Mouse (Mus musculus) forebrain, embryonic 15.5 days (tissue): ENCODE results near the gene Shld1. TPM values are rescaled to one million over a fixed set of nuclear protein-coding genes. Genes with fewer than 3 reads are reported as not detected.
A peak's percentile ranks its signal among the peaks of the same experiment; 100 is the strongest.

ENCODE experiments used
- ATAC-seq: fragments of 200-750 bp; cut with Nextera tagmentation; replicated peaks from 2 replicates; pipeline ENCODE4 v1.8.0; 2017; ENCODE audit warnings: mild to moderate bottlenecking, moderate TSS enrichment, moderate library complexity
- H3K27ac ChIP-seq: fragments of 300-500 bp; sonication (generic); replicated peaks from 2 replicates; pipeline ENCODE4 v1.5.1; 2015; ENCODE audit warnings: mild to moderate bottlenecking, inconsistent platforms
- H3K27me3 ChIP-seq: fragments of 300-500 bp; sonication (generic); 2 replicates; pipeline ENCODE4 v1.6.1; 2015; ENCODE audit warnings: inconsistent platforms
- H3K36me3 ChIP-seq: fragments of 300-500 bp; sonication (generic); 2 replicates; pipeline ENCODE4 v1.6.1; 2015; ENCODE audit warnings: mild to moderate bottlenecking, inconsistent platforms
- H3K4me1 ChIP-seq: fragments of 300-500 bp; sonication (generic); 2 replicates; pipeline ENCODE4 v1.6.1; 2015; ENCODE audit warnings: inconsistent platforms
- H3K4me2 ChIP-seq: fragments of 300-500 bp; sonication (generic); replicated peaks from 2 replicates; pipeline ENCODE4 v1.6.1; 2015; ENCODE audit warnings: mild to moderate bottlenecking, inconsistent platforms
- H3K4me3 ChIP-seq: fragments of 300-500 bp; sonication (generic); 2 replicates; pipeline ENCODE4 v1.5.1; 2015; ENCODE audit warnings: mild to moderate bottlenecking, inconsistent platforms
- H3K9ac ChIP-seq: fragments of 300-500 bp; sonication (generic); replicated peaks from 2 replicates; pipeline ENCODE4 v1.6.1; 2015; ENCODE audit warnings: mild to moderate bottlenecking, inconsistent platforms
- H3K9me3 ChIP-seq: fragments of 300-500 bp; sonication (generic); 2 replicates; pipeline ENCODE4 v1.6.1; 2016; ENCODE audit warnings: inconsistent platforms
- WGBS: fragments of 180-500 bp; shearing (Covaris S2); methylation state at CpG from one replicate; pipeline ENCODE4 v1.1.7; 2015; ENCODE audit warnings: mixed read lengths; 5-methylcytosine and 5-hydroxymethylcytosine counted together
- polyA plus RNA-seq: library from polyadenylated mRNA; unstranded; fragments of >200 nt; fragmentation: Nextera tagmentation; extraction: Ambion mirVana; gene quantifications from 2 replicates; pipeline ENCODE4 v1.2.1, GENCODE M21; 2015

The Shld1 gene
- polyA plus RNA-seq, 1 experiment from 2014 or later = 24.6 TPM

DNA sequence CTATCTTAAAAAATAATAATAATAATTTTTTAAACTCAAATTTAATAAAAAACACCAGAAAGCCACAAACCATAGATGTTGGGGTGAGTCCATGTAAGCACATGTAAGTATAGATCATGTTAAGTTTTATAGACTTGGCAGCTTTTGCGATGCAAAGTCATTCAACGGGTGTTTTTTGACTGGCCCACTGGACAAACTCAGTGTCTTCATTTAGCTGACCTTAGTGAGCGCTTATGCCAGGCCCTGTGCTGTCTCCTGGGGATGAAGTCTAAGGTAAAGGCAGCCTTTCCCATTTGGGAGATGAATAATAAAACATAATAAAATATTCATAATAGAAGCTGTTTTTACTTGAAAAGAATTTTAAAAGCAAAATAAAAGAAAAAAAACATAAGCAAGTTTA lies 28.2 kb downstream of the Shld1 start:
- Histone ChIP-seq H3K4me2 (no peak overlapping the region), H3K9me3 (no peaks in the 10 kb centered on the region), H3K27ac (no peak overlapping the region), H3K27me3 (no peaks in the 10 kb centered on the region), H3K9ac (no peak overlapping the region), H3K36me3 (no peaks in the 10 kb centered on the region), H3K4me3 (no peak overlapping the region), H3K4me1 (peaks cover 9% of the 10 kb centered on the region)
- 93% methylated on average over 3 of the region's 3 CpGs for WGBS
- ATAC-seq = no peak

DNA sequence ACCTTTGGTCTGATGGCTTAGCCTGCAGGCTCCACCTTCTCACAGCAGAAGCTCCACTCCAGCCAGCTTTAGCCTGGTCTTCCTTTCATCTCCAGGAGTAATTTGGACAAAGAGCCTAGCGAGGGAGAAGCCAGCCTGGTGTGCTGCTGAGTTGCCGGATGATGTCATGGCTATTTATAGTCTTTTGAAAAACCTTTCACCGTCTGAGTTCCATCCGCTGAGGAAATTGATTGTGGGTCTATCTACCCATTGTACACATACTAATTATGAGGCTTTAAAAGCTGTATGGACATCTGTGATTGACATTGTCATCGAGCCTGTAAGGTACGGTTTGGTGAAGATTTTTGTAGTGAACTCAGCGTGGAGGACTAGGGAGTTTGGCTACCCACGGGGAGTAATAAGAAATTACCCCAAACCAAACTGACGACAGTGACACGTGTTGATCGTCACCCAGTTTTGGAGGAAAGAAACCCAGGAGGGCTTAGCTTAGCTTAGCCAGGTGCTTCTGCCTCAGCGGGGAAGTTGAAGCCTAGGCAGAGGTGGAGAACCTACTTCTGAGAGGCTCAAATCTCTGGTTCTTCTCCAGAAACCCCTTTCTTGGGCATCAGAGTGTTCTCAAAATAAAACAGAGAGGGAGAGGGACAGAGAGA lies 28.8 kb downstream of the Shld1 start:
- Histone ChIP-seq H3K4me3 (no peak overlapping the region), H3K4me2 (no peak overlapping the region), H3K4me1 (peaks cover 10% of the 10 kb centered on the region), H3K36me3 (no peaks in the 10 kb centered on the region), H3K9me3 (no peaks in the 10 kb centered on the region), H3K27ac (peak overlapping the region; percentile 50), H3K27me3 (no peaks in the 10 kb centered on the region), H3K9ac (no peak overlapping the region)
- WGBS = 21% methylated on average over 12 of the region's 12 CpGs
- ATAC-seq = peak; percentile 76

DNA sequence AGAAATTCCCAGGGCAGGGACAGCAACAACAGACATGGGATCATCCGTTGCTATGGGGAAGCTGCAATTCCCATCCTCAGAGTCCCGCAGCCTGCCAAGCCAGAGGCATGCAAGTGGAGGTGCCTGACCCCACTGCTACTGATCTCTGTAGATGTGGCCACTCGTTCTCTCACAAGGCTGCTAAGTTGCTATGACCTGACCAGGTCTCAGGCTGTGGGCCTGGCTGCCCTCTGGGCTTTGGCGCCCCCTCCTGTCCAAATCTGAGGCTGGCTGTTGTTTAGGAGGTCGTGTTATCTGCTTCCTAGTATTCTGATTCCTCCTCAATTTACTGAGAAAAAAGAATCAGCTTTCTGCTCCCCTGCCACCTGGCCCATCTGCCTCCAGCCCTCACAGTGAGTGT lies 29.4 kb downstream of the Shld1 start:
- H3K4me3 ChIP-seq = no peak overlapping the region
- 38% methylated on average over 5 of the region's 5 CpGs for WGBS
- H3K4me1 ChIP-seq = peaks cover 16% of the 10 kb centered on the region
- H3K36me3 ChIP-seq = no peaks in the 10 kb centered on the region
- peak; percentile 53; the same call in 1 of the 2 replicates for ATAC-seq
- H3K9me3 ChIP-seq = no peaks in the 10 kb centered on the region
- H3K4me2 ChIP-seq = no peak overlapping the region
- H3K9ac ChIP-seq = no peak overlapping the region
- peak overlapping the region; percentile 50; the same call in 1 of the 2 replicates for H3K27ac ChIP-seq
- H3K27me3 ChIP-seq = no peaks in the 10 kb centered on the region

DNA sequence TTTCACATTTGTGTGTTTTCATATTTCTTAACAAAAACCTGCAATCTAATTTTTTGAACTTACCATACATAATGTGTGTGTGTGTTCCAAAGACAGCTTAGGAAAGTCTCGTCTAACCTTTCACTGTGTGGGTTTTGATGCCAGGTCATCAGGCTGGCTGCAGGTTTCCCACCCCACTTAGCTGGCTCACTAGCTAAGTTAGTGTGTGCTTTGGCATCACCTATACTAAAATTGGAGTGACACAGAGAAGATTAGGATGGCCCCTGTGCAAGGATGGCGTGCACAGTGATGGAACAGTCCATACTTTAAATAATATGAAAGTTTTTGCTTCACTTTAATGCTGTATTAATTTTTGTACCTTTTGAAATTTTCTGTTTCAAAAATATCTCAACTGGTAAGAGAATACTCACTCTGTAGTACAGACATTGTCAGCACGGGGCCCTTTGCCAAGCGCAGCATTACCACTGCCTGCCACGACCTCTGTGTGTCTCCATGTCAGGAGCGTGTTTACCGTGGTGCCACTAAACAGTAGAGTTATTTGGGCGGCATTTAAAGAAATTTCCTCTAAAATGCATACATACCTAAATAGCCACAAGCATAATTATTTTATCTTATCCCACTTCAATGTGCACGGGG lies 30.3 kb downstream of the Shld1 start:
- H3K27ac ChIP-seq = no peak overlapping the region
- H3K4me2 ChIP-seq = no peak overlapping the region
- no peaks in the 10 kb centered on the region for H3K36me3 ChIP-seq
- H3K4me3 ChIP-seq = no peak overlapping the region
- H3K27me3 ChIP-seq = no peaks in the 10 kb centered on the region
- no peak for ATAC-seq
- H3K4me1 ChIP-seq = peaks cover 22% of the 10 kb centered on the region
- 90% methylated on average over 9 of the region's 9 CpGs for WGBS
- H3K9ac ChIP-seq = no peak overlapping the region
- H3K9me3 ChIP-seq = no peaks in the 10 kb centered on the region

DNA sequence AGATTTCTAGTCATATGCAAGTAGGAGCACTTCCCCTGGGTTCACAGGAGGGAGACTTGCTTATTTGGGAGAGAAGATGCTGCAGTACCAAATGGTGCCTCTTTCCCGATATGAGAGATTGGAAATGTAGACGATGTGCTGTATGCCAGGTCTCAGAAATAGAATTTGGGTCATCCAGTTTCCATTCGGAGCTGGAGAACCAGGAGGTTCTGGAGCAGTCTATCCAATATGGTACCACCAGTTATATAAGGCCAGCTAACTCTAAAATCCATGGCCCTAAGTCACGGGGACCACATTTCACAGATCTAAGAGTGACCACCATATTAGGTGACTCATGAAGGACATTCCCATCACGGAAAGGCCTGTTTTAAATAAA lies 30.8 kb downstream of the Shld1 start:
- H3K27me3 ChIP-seq = no peaks in the 10 kb centered on the region
- H3K36me3 ChIP-seq = no peaks in the 10 kb centered on the region
- no peak overlapping the region for H3K4me3 ChIP-seq
- ATAC-seq = no peak
- no peak overlapping the region for H3K27ac ChIP-seq
- no peak overlapping the region for H3K4me2 ChIP-seq
- 91% methylated on average over 5 of the region's 5 CpGs for WGBS
- H3K9ac ChIP-seq = no peak overlapping the region
- peaks cover 24% of the 10 kb centered on the region for H3K4me1 ChIP-seq
- H3K9me3 ChIP-seq = no peaks in the 10 kb centered on the region

DNA sequence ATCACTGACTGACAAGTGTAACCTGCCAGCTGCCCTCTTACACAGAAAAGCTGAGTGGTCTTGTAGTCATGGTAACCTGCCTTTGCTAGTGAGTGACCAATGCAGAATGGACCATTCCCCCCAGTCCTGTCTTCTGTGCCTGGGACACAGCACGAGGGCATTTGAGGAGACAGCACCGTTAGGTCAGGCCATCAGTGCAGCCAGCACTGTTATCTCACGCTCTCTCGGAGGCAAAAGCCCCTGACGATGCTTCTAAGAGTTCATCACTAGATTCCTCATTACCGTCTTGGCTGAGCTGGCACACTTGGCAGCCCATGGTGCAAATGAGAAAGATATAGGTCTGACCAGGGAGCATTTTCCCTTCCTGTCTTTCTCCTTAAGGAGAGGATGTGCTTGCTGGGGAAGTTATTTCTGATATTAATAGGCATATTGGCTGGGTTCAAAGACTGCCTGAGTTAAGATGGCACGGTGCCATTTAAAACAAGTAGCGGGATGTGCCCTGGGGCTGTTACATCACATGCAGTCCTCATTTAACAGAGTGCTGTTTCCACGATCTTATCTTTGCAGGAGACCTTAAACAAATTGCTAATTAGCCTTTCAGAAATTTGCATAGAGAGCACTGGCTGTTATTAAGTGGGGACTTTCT lies 34.3 kb downstream of the Shld1 start:
- Histone ChIP-seq H3K36me3 (no peaks in the 10 kb centered on the region), H3K9ac (no peak overlapping the region), H3K4me3 (no peak overlapping the region), H3K4me1 (peaks cover 27% of the 10 kb centered on the region), H3K4me2 (no peak overlapping the region), H3K27me3 (no peaks in the 10 kb centered on the region), H3K9me3 (no peaks in the 10 kb centered on the region), H3K27ac (no peak overlapping the region)
- WGBS = 28% methylated on average over 9 of the region's 9 CpGs
- ATAC-seq = peak; percentile 41; the same call in 1 of the 2 replicates

DNA sequence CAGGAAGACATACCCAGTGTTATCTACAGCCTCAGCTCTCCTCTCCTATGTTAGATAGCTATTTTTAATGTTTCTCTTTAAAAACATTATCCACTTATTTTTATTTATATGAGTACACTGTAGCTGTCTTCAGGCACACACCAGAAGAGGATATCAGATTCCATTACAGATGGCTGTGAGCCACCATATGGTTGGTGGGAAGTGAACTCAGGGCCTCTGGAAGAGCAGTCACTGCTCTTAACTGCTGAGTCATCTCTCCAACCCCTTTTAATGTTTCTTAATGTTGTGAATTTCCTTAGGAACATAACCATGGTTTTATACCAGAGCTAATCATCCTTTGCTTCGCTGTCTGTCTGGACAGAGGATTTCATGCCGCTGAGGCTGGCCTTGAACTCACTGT lies 35.1 kb downstream of the Shld1 start:
- no peaks in the 10 kb centered on the region for H3K36me3 ChIP-seq
- no peaks in the 10 kb centered on the region for H3K9me3 ChIP-seq
- H3K9ac ChIP-seq = no peak overlapping the region
- H3K4me2 ChIP-seq = no peak overlapping the region
- peaks cover 27% of the 10 kb centered on the region for H3K4me1 ChIP-seq
- H3K4me3 ChIP-seq = no peak overlapping the region
- ATAC-seq = no peak
- H3K27me3 ChIP-seq = no peaks in the 10 kb centered on the region
- WGBS = 92% methylated on average over 2 of the region's 2 CpGs
- no peak overlapping the region for H3K27ac ChIP-seq

DNA sequence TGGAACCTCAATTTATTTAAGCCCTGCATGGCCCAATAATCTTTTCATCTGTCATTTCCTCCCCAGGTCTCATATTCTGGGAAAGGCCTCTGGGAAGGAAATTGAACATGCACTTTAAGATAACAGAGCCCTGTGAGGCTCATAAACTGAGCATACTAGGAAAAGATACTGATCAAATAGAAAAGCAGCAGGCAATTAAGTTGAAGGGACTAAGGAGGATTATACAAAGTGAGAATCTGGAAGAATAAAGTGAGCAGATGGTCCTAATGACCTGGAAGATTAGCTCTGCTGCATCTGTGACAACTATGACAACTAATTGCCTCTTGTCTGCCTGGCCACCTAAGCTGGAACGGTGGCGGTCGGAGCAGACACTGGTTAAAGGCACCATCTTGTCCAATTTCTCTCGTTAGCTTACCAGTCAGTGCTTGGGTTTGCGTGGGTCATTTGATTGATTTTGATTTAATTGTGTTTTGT lies 37.3 kb downstream of the Shld1 start:
- Histone ChIP-seq H3K9me3 (no peaks in the 10 kb centered on the region), H3K4me2 (no peak overlapping the region), H3K4me1 (peaks cover 27% of the 10 kb centered on the region), H3K27ac (0 out of 2 replicates have a peak overlapping the region, but pooled peaks have one; percentile 37), H3K4me3 (no peak overlapping the region), H3K9ac (no peak overlapping the region), H3K36me3 (no peaks in the 10 kb centered on the region), H3K27me3 (no peaks in the 10 kb centered on the region)
- peak; percentile 33 for ATAC-seq
- 17% methylated on average over 5 of the region's 5 CpGs for WGBS

DNA sequence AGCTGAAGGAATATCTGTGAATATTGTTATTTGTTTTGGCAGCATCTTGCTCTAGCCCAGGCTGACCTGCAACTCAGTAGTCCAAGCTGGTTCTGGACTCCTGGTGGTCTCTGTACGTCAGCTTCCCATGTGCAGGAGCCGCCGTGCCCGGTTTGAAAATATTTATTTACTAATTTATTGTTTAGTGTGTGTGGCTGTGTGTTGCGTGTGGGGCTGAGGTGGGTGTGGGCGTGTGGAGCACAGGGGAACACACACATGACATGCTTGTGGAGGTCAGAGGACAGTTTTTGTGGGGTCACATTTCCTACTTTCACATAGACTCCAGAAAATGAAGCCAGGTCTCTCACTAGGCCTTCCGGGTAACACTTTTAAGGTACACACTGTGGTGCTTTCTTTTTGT lies 37.8 kb downstream of the Shld1 start:
- no peaks in the 10 kb centered on the region for H3K36me3 ChIP-seq
- no peak overlapping the region for H3K4me3 ChIP-seq
- 86% methylated on average over 7 of the region's 7 CpGs for WGBS
- no peak for ATAC-seq
- no peak overlapping the region for H3K4me2 ChIP-seq
- no peaks in the 10 kb centered on the region for H3K27me3 ChIP-seq
- no peaks in the 10 kb centered on the region for H3K9me3 ChIP-seq
- H3K9ac ChIP-seq = no peak overlapping the region
- peaks cover 27% of the 10 kb centered on the region for H3K4me1 ChIP-seq
- 0 out of 2 replicates have a peak overlapping the region, but pooled peaks have one; percentile 37 for H3K27ac ChIP-seq

DNA sequence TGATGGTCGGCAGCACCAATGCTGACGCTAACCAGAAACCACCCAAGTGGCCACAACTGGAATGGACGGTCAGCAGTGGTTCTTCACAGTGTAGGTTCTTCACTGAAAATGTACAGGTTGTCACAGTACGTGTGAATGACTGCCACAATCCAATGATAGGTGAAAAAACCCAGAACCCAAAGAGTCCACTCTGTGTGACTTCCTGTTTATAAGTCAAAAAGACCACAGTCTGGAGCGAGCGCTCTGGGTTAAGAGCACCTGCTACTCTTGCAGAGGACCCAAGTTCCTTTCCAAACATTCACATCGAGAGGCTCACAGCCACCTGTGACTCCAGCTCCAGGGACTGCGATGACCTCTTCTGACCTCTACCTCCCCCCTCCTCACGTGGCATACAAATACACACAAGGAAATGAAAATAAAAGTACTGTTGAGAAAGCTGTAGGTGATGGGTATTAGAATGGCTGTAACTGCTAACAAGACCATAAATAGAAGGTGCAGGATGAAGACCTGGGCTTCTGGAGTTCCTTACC lies 38.7 kb downstream of the Shld1 start:
- Histone ChIP-seq H3K27me3 (no peaks in the 10 kb centered on the region), H3K4me1 (peaks cover 26% of the 10 kb centered on the region), H3K9ac (no peak overlapping the region), H3K36me3 (no peaks in the 10 kb centered on the region), H3K4me2 (no peak overlapping the region), H3K9me3 (no peaks in the 10 kb centered on the region), H3K4me3 (no peak overlapping the region), H3K27ac (no peak overlapping the region)
- WGBS = 91% methylated on average over 9 of the region's 9 CpGs
- ATAC-seq = no peak

DNA sequence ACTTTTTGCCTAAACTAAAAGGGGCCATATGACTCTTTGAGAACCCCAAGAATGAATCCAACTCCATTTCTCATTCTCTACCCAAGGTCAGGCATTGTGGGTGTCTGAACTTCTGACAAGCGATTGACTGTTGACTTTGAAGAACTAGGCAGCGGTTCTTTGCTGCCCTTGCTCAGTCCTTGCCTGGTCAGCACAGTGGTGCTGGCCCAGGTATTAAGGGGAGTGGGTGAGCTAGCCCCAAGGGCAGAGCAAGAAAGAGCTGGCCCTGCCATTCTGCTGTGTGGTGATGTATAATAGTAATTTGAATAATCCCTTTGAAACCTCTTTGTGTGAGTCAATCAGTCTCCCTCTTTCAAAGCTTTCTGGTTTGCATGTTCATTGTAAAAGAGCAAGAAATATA lies 39.4 kb downstream of the Shld1 start:
- WGBS = 49% methylated on average over 2 of the region's 2 CpGs
- H3K9me3 ChIP-seq = no peaks in the 10 kb centered on the region
- no peak overlapping the region for H3K9ac ChIP-seq
- no peak for ATAC-seq
- H3K4me1 ChIP-seq = peaks cover 19% of the 10 kb centered on the region
- H3K4me3 ChIP-seq = no peak overlapping the region
- no peak overlapping the region for H3K4me2 ChIP-seq
- H3K27me3 ChIP-seq = no peaks in the 10 kb centered on the region
- H3K36me3 ChIP-seq = no peaks in the 10 kb centered on the region
- H3K27ac ChIP-seq = no peak overlapping the region

DNA sequence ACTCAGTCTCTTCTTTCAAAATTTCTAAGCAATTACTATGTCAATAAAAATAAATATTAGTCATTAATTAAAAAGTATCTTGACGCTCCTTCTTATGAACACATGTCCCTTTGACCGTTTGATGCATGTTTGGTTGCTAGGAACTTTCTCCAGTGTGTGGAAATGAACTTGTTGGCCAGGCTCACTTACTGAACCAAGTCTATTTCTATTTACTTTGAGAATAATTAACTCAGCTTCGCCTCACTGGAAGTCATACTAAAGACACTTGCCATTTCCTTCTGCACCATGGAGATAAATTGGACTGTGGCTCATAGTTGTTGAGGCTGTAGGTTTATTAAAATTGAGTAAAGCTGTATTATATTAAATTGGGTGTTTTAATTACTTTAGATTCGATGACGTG lies 46.2 kb downstream of the Shld1 start:
- Histone ChIP-seq H3K36me3 (no peaks in the 10 kb centered on the region), H3K4me1 (no peaks in the 10 kb centered on the region), H3K9ac (no peak overlapping the region), H3K27ac (no peak overlapping the region), H3K27me3 (no peaks in the 10 kb centered on the region), H3K9me3 (no peaks in the 10 kb centered on the region), H3K4me3 (no peak overlapping the region), H3K4me2 (no peak overlapping the region)
- no peak for ATAC-seq
- 87% methylated on average over 5 of the region's 5 CpGs for WGBS
